Mouse (Mus musculus) adrenal gland, postnatal 14 days (tissue): ENCODE results near the gene Tenm2. TPM values are rescaled to one million over a fixed set of nuclear protein-coding genes. Genes with fewer than 3 reads are reported as not detected.

Experiments
- DNase-seq: peaks from one replicate; pipeline ENCODE4 v3.0.0; 2021; ENCODE audit warnings: mixed read lengths
- total RNA-seq: library from RNA; stranded (reverse); gene quantifications from 2 replicates; pipeline ENCODE4 v1.2.3, GENCODE M21; 2021

The Tenm2 gene
- total RNA-seq, 1 experiment from 2014 or later: 0.41 TPM

GRCm38 (mm10) chr11:36694810-36695209 is 541.0 kb downstream of the Tenm2 start:
- DNase-seq: no peak

GRCm38 (mm10) chr11:36692637-36693036 is 543.1 kb downstream of the Tenm2 start:
- peak; percentile 22 for DNase-seq

GRCm38 (mm10) chr11:36690826-36691225 is 544.9 kb downstream of the Tenm2 start:
- no peak for DNase-seq

- no peak for DNase-seq
Observed at GRCm38 (mm10) chr11:36686253-36686652, 549.5 kb downstream of the Tenm2 start.

GRCm38 (mm10) chr11:36679361-36679760 is 556.4 kb downstream of the Tenm2 start:
- DNase-seq: no peak

GRCm38 (mm10) chr11:36678542-36678941 is 557.2 kb downstream of the Tenm2 start:
- DNase-seq: no peak

- DNase-seq: no peak
Observed at GRCm38 (mm10) chr11:36678057-36678396, 557.7 kb downstream of the Tenm2 start.

GRCm38 (mm10) chr11:36677321-36678056 is 558.3 kb downstream of the Tenm2 start:
- DNase-seq: peak; percentile 35

- no peak for DNase-seq
Observed at GRCm38 (mm10) chr11:36676446-36677284, 559.1 kb downstream of the Tenm2 start.

- no peak for DNase-seq
Observed at GRCm38 (mm10) chr11:36674902-36675422, 560.8 kb downstream of the Tenm2 start.

- DNase-seq: no peak
Observed at GRCm38 (mm10) chr11:36674141-36674540, 561.6 kb downstream of the Tenm2 start.

GRCm38 (mm10) chr11:36671196-36671595 is 564.6 kb downstream of the Tenm2 start:
- DNase-seq: no peak

GRCm38 (mm10) chr11:36664026-36664425 is 571.7 kb downstream of the Tenm2 start:
- no peak for DNase-seq

- DNase-seq: no peak
Observed at GRCm38 (mm10) chr11:36663571-36663970, 572.2 kb downstream of the Tenm2 start.

GRCm38 (mm10) chr11:36653656-36654323 is 582.0 kb downstream of the Tenm2 start:
- no peak for DNase-seq

GRCm38 (mm10) chr11:36647179-36647578 is 588.6 kb downstream of the Tenm2 start:
- no peak for DNase-seq

GRCm38 (mm10) chr11:36635082-36635481 is 600.7 kb downstream of the Tenm2 start:
- peak; percentile 9 for DNase-seq

- no peak for DNase-seq
Observed at GRCm38 (mm10) chr11:36632201-36632600, 603.6 kb downstream of the Tenm2 start.

- DNase-seq: no peak
Observed at GRCm38 (mm10) chr11:36613807-36614206, 622.0 kb downstream of the Tenm2 start.

- no peak for DNase-seq
Observed at GRCm38 (mm10) chr11:36604815-36605382, 630.9 kb downstream of the Tenm2 start.

GRCm38 (mm10) chr11:36604272-36604671 is 631.5 kb downstream of the Tenm2 start:
- DNase-seq: no peak

- no peak for DNase-seq
Observed at GRCm38 (mm10) chr11:36592471-36592870, 643.3 kb downstream of the Tenm2 start.
